Mouse (Mus musculus) right cerebral cortex, postnatal 36 days (tissue): ENCODE results near the gene Atp6v1e1.
"Not testable (repeated sequence)": the region's sequence is repeated elsewhere in the genome, so short reads cannot be mapped to it uniquely, and the experiment has no call there.

Experiments
- DNase-seq, 2 experiments: peaks; one replicate each; pipeline ENCODE4 v3.0.0; 2022; ENCODE audit warnings: low spot score in 2 of 2, mixed read lengths in 1 of 2

Gene Atp6v1e1

DNA sequence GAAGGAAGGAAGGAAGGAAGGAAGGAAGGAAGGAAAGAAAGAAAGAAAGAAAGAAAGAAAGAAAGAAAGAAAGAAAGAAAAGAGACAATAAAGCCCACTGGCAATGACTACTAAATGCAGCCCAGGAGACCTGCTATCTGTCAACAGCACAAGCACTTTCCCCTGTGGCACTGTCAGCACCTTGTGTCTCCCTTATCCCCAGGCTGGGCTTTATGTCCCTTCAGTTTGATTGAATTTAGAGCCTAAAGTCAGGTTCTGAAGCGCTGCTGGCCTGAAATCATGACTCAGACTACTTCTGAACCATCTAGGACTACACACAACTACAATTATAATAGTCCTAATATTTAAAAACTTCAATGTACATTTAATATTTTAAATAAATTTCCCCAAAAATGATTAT lies 1.7 kb downstream of the Atp6v1e1 start:
- DNase-seq = no peak

DNA sequence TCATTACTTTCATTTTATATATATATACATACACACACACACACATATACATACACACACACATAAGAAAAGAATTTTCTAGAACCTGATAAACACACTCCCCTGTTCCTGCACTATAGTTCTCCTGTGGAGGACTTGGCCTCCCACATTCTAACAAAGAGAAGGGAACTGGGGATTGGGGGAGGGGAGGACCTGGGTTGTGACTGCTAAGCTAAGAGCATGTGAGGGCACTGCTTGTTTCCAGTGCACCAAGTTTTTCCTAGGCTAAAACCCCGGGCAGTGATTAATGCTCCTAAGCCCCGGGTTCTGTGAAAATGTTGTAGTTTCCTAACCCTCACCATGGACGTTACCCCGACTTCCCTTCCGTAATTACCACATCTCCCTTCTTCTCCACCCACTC lies 2.4 kb downstream of the Atp6v1e1 start:
- DNase-seq = no peak

GRCm38 (mm10) chr6:120819294-120819693 lies 3.3 kb downstream of the Atp6v1e1 start:
- DNase-seq = no peak

DNA sequence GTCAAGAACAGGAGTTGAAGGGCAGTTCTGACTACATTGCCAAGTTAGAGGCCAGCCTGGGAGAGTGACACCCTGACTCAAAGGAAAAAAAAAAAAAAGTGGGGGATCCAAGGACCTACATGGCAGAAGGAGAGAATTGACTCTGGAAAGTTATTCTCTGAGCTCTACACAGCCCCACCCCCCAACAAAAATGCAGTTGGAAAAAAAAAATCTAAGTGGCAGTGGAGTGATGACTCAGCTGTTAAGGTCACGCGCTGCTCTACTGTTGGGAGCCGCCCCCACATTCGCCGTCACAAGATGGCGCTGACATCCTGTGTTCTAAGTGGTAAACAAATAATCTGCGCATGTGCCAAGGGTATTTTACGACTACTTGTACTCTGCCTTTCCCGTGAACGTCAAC lies 10.6 kb downstream of the Atp6v1e1 start:
- DNase-seq = not testable (repeated sequence)

GRCm38 (mm10) chr6:120807738-120808081 lies 14.9 kb downstream of the Atp6v1e1 start:
- no peak for DNase-seq

GRCm38 (mm10) chr6:120806999-120807737 lies 15.4 kb downstream of the Atp6v1e1 start:
- no peak for DNase-seq

- no peak for DNase-seq
Measured at GRCm38 (mm10) chr6:120799581-120800041, 23.0 kb downstream of the Atp6v1e1 start.

- DNase-seq = no peak
Measured at GRCm38 (mm10) chr6:120798905-120799304, 23.7 kb downstream of the Atp6v1e1 start.

DNA sequence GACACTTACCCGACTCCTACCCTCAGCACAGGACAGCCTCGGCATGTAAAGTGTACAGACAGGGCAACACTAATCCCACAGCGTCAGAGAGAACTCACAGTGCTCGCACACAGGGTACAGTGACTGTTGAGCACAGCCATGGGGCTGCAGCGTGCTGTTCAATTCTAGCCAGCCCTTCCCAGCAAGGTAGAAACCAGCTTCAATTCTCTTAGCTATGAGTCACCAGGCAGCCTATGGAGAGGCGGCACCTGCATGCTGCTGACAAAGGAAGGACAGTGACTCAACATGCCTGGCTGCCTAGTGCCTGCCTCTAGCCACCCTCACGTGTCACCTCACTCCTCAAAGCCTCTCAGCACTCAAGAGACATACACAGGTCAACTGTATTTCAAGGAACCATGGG lies 24.6 kb downstream of the Atp6v1e1 start:
- peak in 1 of 2 experiments; percentile 61 for DNase-seq

DNA sequence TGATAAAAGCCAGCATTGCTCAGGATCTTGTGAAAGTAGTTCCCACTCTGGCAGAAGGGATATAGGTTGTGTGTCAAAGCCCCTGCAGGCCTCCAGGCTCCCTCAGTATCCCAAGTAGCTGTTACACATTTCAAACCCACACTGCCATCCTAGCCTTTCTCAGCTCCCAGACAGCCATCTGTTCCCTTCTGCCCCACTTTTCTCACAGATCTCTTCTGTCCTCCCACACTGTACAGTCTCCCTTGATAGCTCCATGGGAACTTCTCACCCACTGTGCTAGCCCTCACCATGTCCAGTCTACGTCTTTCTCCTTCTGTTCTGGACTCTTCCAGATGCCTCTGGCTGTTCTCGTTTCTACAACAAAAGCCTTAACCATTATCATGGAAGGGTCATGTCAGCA lies 26.5 kb downstream of the Atp6v1e1 start:
- DNase-seq = peak in 1 of 2 experiments; percentile 74

- no peak for DNase-seq
Measured at GRCm38 (mm10) chr6:120795422-120796086, 27.0 kb downstream of the Atp6v1e1 start.

- DNase-seq = peak in 1 of 2 experiments; percentile 33
Measured at GRCm38 (mm10) chr6:120792947-120793346, 29.6 kb downstream of the Atp6v1e1 start.

GRCm38 (mm10) chr6:120790717-120791116 lies 31.9 kb downstream of the Atp6v1e1 start:
- DNase-seq = no peak

- no peak for DNase-seq
Measured at GRCm38 (mm10) chr6:120790153-120790552, 32.4 kb downstream of the Atp6v1e1 start.

DNA sequence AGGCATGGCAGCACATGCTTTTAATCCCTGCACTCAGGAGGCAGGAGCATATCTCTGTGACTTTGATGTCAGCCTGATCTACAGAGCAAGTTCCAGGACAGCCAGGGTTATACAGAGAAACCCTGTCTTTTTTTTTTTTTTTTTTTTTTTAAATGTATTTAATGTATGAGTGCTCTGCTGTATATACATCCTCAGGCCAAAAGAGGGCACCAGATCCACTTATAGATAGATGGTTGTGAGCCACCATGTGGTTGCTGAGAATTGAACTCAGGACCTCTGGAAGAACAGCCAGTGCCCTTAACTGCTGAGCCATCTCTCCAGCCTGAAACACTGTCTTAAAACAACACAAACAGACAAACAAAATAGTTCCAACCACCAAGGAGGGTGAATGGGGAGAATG lies 33.7 kb downstream of the Atp6v1e1 start:
- no peak for DNase-seq

DNA sequence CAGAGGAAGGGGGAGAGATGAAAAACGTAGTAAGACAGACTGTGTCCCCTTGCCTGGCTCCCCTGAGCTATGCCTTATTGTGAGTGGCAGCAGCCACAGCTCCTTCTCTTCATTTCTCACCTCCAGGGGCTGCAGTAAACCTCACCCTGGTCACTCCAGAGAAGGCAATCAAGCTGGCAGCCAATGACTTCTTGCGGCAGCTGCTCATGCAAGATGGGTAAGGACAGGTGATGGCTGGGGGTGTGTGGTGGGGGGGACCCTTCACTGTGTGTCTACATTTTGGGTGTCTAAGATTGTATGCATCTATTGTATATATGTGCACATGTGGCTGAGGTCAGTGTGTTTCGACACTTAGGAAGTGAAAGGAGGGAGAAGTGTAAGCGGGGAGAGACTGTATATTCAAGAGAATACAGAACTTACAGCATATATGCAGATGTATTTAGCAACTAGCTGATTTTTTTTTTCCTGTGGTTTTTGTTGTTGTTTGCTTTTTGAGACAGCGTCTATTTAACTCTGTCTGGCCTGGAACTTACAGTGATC lies 34.5 kb downstream of the Atp6v1e1 start:
- no peak for DNase-seq

GRCm38 (mm10) chr6:120784351-120784750 lies 38.2 kb downstream of the Atp6v1e1 start:
- DNase-seq = no peak

DNA sequence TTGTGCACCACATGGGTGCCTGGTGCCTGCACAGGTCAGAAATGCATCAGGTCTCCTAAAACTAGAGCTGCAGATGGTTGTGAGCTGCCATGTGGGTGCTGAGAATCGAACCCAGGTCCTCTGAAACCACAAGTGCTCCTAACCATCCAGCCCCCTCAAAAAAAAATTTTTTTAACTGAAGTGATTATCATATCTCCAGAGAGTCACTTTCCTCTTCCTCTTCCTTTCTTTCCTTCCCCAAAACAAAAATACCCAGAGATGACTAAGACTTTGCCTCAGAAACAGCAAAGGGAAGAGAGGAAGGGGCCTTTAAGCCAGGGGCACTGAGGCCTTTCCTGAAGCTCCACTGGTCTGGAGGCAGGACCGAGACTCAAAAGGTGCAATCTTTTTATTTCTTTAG lies 39.6 kb downstream of the Atp6v1e1 start:
- no peak for DNase-seq

DNA sequence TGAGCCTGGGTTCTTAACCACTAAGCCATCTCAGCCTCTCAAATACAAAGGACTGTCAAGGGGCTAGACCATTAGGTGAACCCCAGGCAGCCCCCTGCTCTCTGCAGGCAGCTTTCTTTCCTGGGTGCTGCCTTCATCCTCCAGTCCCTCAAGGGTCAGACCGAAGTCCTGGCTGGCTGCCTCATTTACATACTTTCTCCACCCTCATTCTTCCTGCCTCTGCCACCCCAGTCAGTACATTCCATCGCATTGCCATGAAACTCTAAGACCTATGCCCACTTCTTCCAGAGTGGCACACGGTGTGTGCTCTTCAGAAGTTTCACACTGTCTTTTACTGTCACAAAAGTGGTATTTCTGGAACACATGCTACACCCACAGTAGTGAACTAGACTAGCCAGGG lies 44.4 kb downstream of the Atp6v1e1 start:
- DNase-seq = no peak

DNA sequence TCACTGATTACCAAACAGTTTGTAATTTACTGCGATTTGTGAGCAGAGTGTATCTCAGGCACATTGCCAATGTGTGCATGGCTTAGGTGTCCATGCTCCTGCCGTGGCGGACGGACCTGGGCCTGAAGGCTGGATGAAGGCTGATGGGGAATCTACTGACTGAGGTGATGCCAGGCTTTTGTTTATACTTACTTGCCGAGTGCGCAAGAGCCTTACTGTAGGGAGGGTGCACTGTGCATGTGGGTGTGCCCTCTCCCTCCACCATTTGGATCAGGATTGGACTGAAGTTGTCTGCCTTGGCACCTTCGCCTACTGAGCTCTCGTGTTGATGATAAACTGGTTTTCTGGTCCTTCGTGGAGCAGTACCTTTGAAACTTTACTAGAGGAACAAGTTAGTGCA lies 45.1 kb downstream of the Atp6v1e1 start:
- no peak for DNase-seq

DNA sequence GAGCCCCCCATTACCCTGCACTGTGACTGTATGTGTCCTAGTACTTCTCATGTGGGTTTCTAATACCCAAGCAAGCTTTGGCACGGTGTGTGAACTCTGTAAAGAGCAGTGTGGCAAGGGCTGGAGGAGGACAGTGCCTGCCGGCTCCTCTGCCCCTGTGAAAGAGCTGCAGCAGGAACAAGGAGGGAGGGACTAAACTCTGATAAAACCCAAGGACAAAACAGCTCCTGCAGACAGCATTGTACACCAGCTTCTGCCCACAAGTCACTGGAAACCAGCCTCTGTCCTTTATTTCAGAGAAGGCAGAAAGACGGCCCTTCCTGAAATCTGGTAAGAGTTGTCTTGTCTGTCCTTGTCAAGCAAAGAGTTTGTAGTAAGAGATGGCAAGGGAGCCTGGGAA lies 46.3 kb downstream of the Atp6v1e1 start:
- DNase-seq = no peak

- no peak for DNase-seq
Measured at GRCm38 (mm10) chr6:120773763-120774162, 48.8 kb downstream of the Atp6v1e1 start.

DNA sequence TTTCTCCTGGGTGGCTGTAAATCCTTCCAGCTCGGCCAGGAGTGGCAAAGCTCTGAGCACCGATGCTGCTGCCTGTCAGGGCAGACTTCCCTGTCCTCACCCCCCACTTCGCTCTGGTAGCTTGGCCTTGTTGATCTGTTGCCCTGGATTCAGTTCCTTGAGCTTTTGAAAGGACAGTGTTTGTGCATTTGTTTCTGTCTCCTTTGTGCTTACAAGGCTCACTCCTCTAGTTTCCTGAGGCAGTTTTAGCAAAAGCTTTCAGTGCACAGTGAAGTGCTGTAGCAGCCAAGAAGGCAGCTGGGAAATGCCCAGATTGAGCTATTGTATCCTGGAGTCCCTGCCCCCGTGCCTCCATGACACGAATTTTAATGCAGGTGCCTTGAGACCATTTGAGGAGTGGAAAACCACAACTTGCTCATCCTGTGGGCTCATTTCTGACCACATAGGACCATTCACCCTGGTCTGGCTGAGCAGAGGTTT lies 49.4 kb downstream of the Atp6v1e1 start, which contains the start of gene Slc25a18:
Gene Slc25a18 (plus strand): TSS at position 430 of the 480 bp plus-strand sequence.
- DNase-seq = no peak
